Mouse (Mus musculus): Measurements from ENCODE around the gene Prr5.

GRCm38 (mm10) chr15:84667601-84668000 lies 1.8 kb upstream of the Prr5 start:
- TF ChIP-seq CTCF (IDR thresholded peaks at IDR 0.05; ENCODE audit: extremely low read depth, insufficient read length, insufficient replicate concordance, low read depth, low read length): no peak
- no peak for TF ChIP-seq POLR2A (IDR thresholded peaks at IDR 0.05; ENCODE audit: low read depth, low read length)

All from small intestine, adult 2 months (tissue).